Mouse (Mus musculus) G1E (cell line): Measurements from ENCODE around the gene Ccna1.

Experiments used
- CTCF ChIP-seq: IDR thresholded peaks from 2 replicates; pipeline ENCODE4 v1.5.1; 2012; ENCODE audit warnings: low read depth, low read length, inconsistent platforms, mixed read lengths
- GATA1 ChIP-seq: IDR thresholded peaks from 2 replicates; pipeline ENCODE4 v1.6.1; 2012; ENCODE audit warnings: borderline replicate concordance, low read length, inconsistent platforms, mixed read lengths
- POLR2AphosphoS5 ChIP-seq: IDR thresholded peaks from 2 replicates; pipeline ENCODE4 v1.6.1; 2012; ENCODE audit warnings: low read depth, low read length, inconsistent platforms; ENCODE audit not compliant: insufficient replicate concordance
- TAL1 ChIP-seq: conservative IDR thresholded peaks from 2 replicates; pipeline ENCODE4 v1.6.1; 2012; ENCODE audit warnings: low read depth, low read length, inconsistent platforms, mixed read lengths

GRCm38 (mm10) chr3:55055747-55056120 is 433 bp upstream of the Ccna1 start:
- TF ChIP-seq TAL1 (no peak), CTCF (no peak), GATA1 (no peak), POLR2AphosphoS5 (no peak)
